Mouse (Mus musculus) heart, embryonic 10.5 days (tissue): ENCODE measurements around the gene Tnfsf9. TPM values are rescaled to one million over a fixed set of nuclear protein-coding genes. Genes with fewer than 3 reads are reported as not detected.
"Not testable (repeated sequence)": the region's sequence is repeated elsewhere in the genome, so short reads cannot be mapped to it uniquely, and the experiment has no call there.

ENCODE experiments used
- DNase-seq: peaks from one replicate; pipeline ENCODE4 v3.0.0-alpha.2; 2017; ENCODE audit warnings: low spot score
- H3K27ac ChIP-seq: fragments of 300-500 bp; sonication (generic); 2 replicates; pipeline ENCODE4 v1.5.1; 2016; ENCODE audit warnings: mild to moderate bottlenecking
- H3K27me3 ChIP-seq: fragments of 300-500 bp; sonication (generic); 2 replicates; pipeline ENCODE4 v1.6.1; 2016; ENCODE audit warnings: mild to moderate bottlenecking; ENCODE audit not compliant: poor library complexity, insufficient read depth, severe bottlenecking
- H3K36me3 ChIP-seq: fragments of 300-500 bp; sonication (generic); 2 replicates; pipeline ENCODE4 v1.6.1; 2016; ENCODE audit warnings: mild to moderate bottlenecking, moderate library complexity
- H3K4me1 ChIP-seq: fragments of 300-500 bp; sonication (generic); 2 replicates; pipeline ENCODE4 v1.6.1; 2016; ENCODE audit warnings: mild to moderate bottlenecking
- H3K4me3 ChIP-seq: fragments of 300-500 bp; sonication (generic); 2 replicates; pipeline ENCODE4 v1.5.1; 2016; ENCODE audit warnings: mild to moderate bottlenecking, moderate library complexity
- H3K9me3 ChIP-seq: fragments of 300-500 bp; sonication (generic); 2 replicates; pipeline ENCODE4 v1.6.1; 2016; ENCODE audit warnings: mild to moderate bottlenecking, moderate library complexity
- WGBS: fragments of 180-500 bp; shearing (Covaris S2); methylation state at CpG from one replicate; pipeline ENCODE4 v1.1.7; 2016; 5-methylcytosine and 5-hydroxymethylcytosine counted together
- polyA plus RNA-seq: library from polyadenylated mRNA; unstranded; fragments of >200 nt; fragmentation: Nextera tagmentation; extraction: Ambion mirVana; gene quantifications from 2 replicates; pipeline ENCODE4 v1.2.1, GENCODE M21; 2016

Tnfsf9 gene
- polyA plus RNA-seq, 1 experiment from 2014 or later: 7.0 TPM

- H3K27ac ChIP-seq: no peak overlapping the region
- H3K9me3 ChIP-seq: no peaks in the 10 kb centered on the region
- peaks cover 11% of the 10 kb centered on the region for H3K4me1 ChIP-seq
- no peaks in the 10 kb centered on the region for H3K36me3 ChIP-seq
- 81% methylated on average over 11 of the region's 11 CpGs for WGBS
- peaks cover 2% of the 10 kb centered on the region; the same call in 1 of the 2 replicates for H3K27me3 ChIP-seq
- no peak for DNase-seq
- H3K4me3 ChIP-seq: no peak overlapping the region
Measured at GRCm38 (mm10) chr17:57123192-57124118, 18.3 kb downstream of the Tnfsf9 start.

GRCm38 (mm10) chr17:57124792-57125191 lies 19.7 kb downstream of the Tnfsf9 start:
- H3K27me3 ChIP-seq: peaks cover 6% of the 10 kb centered on the region; the same call in 1 of the 2 replicates
- H3K36me3 ChIP-seq: no peaks in the 10 kb centered on the region
- WGBS: 91% methylated on average over 4 of the region's 4 CpGs
- no peaks in the 10 kb centered on the region for H3K9me3 ChIP-seq
- no peaks in the 10 kb centered on the region for H3K4me1 ChIP-seq
- DNase-seq: no peak
- no peak overlapping the region for H3K27ac ChIP-seq
- no peak overlapping the region for H3K4me3 ChIP-seq

DNA sequence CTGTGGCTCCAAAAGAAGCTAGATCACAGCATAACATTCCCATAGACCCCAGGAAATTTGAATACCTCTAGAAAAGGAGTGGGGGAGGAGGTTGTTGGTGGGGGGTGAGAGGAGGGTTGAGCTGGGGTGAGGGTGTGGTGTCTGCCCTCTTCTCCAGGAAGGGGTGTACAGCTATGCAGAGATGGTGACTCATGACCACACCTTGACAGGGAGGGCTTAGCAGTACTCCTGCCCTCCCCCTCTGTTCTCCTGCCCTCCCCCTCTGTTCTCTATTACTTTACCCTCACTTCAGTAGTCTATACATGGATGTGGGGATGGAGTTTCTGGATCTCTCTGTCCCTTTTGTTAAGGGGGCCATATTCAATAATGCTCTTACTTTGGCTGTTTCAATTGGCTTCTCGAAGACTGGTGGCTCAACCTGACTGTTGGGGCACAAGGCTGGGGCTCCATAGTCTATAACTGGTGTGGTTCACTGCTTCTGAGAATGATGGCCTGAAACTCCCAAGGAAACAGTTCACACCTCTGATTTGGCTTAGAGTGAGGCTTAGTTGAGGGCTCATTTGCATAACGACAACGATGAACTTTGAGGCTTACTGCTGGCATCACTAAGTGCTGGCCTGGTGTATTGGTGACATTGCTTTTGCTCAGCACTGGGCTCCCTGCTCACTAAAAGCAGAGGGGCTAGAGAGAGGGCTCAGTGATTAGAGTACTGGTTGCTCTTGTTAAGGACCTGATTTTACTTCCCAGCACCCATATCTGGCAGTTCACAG lies 20.9 kb downstream of the Tnfsf9 start:
- no peaks in the 10 kb centered on the region for H3K9me3 ChIP-seq
- no peaks in the 10 kb centered on the region for H3K36me3 ChIP-seq
- 49% methylated on average over 3 of the region's 3 CpGs for WGBS
- H3K4me3 ChIP-seq: no peak overlapping the region
- H3K27ac ChIP-seq: no peak overlapping the region
- no peak for DNase-seq
- H3K27me3 ChIP-seq: peaks cover 6% of the 10 kb centered on the region; the same call in 1 of the 2 replicates
- H3K4me1 ChIP-seq: no peaks in the 10 kb centered on the region

- DNase-seq: no peak
- H3K4me3 ChIP-seq: no peak overlapping the region
- H3K36me3 ChIP-seq: no peaks in the 10 kb centered on the region
- WGBS: 87% methylated on average over 1 of the region's 1 CpGs
- no peak overlapping the region for H3K27ac ChIP-seq
- no peaks in the 10 kb centered on the region for H3K4me1 ChIP-seq
- H3K27me3 ChIP-seq: peaks cover 12% of the 10 kb centered on the region
- no peaks in the 10 kb centered on the region for H3K9me3 ChIP-seq
Measured at GRCm38 (mm10) chr17:57131793-57132192, 26.7 kb downstream of the Tnfsf9 start.

GRCm38 (mm10) chr17:57134021-57134420 lies 28.9 kb downstream of the Tnfsf9 start:
- not testable (repeated sequence) for H3K27ac ChIP-seq, H3K9me3 ChIP-seq, H3K36me3 ChIP-seq, H3K4me3 ChIP-seq, H3K27me3 ChIP-seq, H3K4me1 ChIP-seq, DNase-seq
- 6% methylated on average over 3 of the region's 3 CpGs for WGBS

- no peak overlapping the region for H3K27ac ChIP-seq
- H3K36me3 ChIP-seq: no peaks in the 10 kb centered on the region
- no peak overlapping the region for H3K4me3 ChIP-seq
- H3K27me3 ChIP-seq: peaks cover 5% of the 10 kb centered on the region; the same call in 1 of the 2 replicates
- no peaks in the 10 kb centered on the region for H3K4me1 ChIP-seq
- H3K9me3 ChIP-seq: no peaks in the 10 kb centered on the region
- 69% methylated on average over 2 of the region's 2 CpGs for WGBS
- DNase-seq: no peak
Measured at GRCm38 (mm10) chr17:57134693-57135092, 29.6 kb downstream of the Tnfsf9 start.

GRCm38 (mm10) chr17:57135635-57136034 lies 30.5 kb downstream of the Tnfsf9 start:
- no peak overlapping the region for H3K4me3 ChIP-seq
- no peaks in the 10 kb centered on the region for H3K36me3 ChIP-seq
- DNase-seq: no peak
- H3K9me3 ChIP-seq: no peaks in the 10 kb centered on the region
- H3K27ac ChIP-seq: no peak overlapping the region
- WGBS: 69% methylated on average over 3 of the region's 3 CpGs
- H3K4me1 ChIP-seq: no peaks in the 10 kb centered on the region
- H3K27me3 ChIP-seq: peaks cover 5% of the 10 kb centered on the region; the same call in 1 of the 2 replicates

DNA sequence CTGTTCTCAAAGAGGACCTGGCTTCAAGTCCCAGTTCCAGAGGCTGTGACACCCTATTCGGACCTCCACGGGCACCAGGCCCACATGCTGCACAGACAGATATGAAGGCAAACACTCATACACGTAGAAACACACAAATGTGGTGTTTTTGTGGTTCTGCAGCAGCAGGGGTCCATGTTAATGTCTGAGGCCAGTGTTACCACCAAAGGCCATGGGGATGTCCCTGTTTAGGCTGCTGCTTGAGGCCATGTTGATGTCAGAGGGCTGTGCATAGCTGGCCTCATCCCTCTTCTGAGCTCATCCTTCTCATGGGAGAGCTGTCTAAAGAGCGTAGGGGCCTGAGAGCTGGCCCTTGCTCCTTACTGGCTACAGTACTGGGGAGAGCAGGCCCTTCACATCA lies 33.6 kb downstream of the Tnfsf9 start:
- Histone ChIP-seq H3K27ac (no peak overlapping the region), H3K4me3 (no peak overlapping the region), H3K9me3 (no peaks in the 10 kb centered on the region), H3K27me3 (peaks cover 11% of the 10 kb centered on the region; the same call in 1 of the 2 replicates), H3K36me3 (no peaks in the 10 kb centered on the region), H3K4me1 (no peaks in the 10 kb centered on the region)
- no peak for DNase-seq
- 78% methylated on average over 4 of the region's 4 CpGs for WGBS

- Histone ChIP-seq H3K9me3 (no peaks in the 10 kb centered on the region), H3K27me3 (peaks cover 13% of the 10 kb centered on the region), H3K27ac (no peak overlapping the region), H3K4me3 (no peak overlapping the region), H3K4me1 (no peaks in the 10 kb centered on the region), H3K36me3 (no peaks in the 10 kb centered on the region)
- WGBS: 86% methylated on average over 3 of the region's 3 CpGs
- DNase-seq: no peak
Measured at GRCm38 (mm10) chr17:57139708-57140107, 34.6 kb downstream of the Tnfsf9 start.

DNA sequence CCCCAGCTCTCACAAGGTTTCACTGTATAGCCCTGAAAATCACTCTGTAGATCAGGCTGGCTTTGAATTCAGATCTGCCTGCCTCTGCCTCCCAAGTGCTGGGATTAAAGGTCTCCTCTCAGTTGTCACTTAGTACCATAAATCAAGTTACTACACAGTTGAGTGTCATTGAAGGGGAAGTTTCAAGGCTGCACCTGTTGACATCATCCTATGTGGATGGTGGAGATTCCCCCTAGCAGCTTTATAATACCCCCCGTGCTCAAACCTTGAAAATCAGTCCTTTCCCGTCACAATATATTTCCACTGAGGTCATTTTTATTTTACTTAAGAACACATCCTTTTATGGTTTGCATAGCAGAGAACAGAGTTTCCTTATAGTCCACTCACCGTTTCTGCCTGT lies 38.6 kb downstream of the Tnfsf9 start:
- no peaks in the 10 kb centered on the region for H3K9me3 ChIP-seq
- H3K4me1 ChIP-seq: no peaks in the 10 kb centered on the region
- no peak overlapping the region for H3K4me3 ChIP-seq
- 78% methylated on average over 3 of the region's 3 CpGs for WGBS
- H3K27ac ChIP-seq: no peak overlapping the region
- no peaks in the 10 kb centered on the region for H3K36me3 ChIP-seq
- H3K27me3 ChIP-seq: peaks cover 52% of the 10 kb centered on the region
- no peak for DNase-seq

DNA sequence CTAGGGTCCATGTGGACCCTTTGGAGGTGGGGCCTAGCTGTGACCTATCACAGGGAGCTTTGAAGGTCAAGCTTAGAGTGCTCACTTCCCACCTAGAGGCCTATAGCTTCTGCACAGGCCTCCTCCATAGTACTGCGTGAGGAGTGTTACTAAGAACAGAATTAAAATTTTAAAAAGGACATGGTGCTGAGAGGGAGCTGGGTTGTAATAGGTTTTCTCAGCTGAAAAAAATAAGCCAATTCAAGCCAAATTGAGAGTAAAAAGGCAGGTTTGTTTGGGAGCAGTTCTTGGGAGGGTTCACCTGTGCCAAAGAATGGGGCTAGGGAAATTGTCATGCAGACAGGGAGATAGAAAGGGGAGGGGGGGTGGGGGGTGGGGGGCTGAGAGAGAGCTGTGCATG lies 40.0 kb downstream of the Tnfsf9 start:
- H3K27ac ChIP-seq: no peak overlapping the region
- no peaks in the 10 kb centered on the region for H3K36me3 ChIP-seq
- peaks cover 5% of the 10 kb centered on the region for H3K4me1 ChIP-seq
- no peaks in the 10 kb centered on the region for H3K9me3 ChIP-seq
- no peak overlapping the region for H3K4me3 ChIP-seq
- DNase-seq: no peak
- whole genome bisulfite sequencing: 70% methylated on average over 1 of the region's 1 CpGs
- peaks cover 66% of the 10 kb centered on the region for H3K27me3 ChIP-seq

DNA sequence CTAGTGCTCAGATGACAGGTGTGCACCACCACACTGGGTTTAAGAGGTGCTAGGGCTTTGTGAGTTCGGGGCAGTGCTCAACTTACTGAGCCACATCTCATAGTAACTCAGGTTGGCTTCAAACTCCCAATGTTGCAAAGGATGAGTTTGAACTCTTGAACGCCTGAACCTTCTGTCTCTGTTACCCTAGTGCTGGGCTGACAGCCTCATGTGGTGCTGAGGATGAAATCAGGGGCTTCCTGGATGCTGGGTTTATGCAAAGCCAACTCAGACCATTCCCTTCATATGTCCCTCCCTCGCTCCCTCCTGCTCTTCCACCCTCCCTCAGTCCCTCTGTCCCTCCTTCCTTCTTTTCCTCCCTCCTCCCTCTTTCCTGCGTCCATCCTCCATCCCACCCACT lies 43.2 kb downstream of the Tnfsf9 start:
- Histone ChIP-seq H3K9me3 (0 out of 2 replicates have a peak, but pooled peaks cover 3% of the 10 kb centered on the region), H3K4me3 (no peak overlapping the region; the same call in 1 of the 2 replicates), H3K4me1 (peaks cover 5% of the 10 kb centered on the region), H3K36me3 (no peaks in the 10 kb centered on the region), H3K27ac (no peak overlapping the region), H3K27me3 (peaks cover 74% of the 10 kb centered on the region)
- DNase-seq: no peak
- 60% methylated on average over 4 of the region's 4 CpGs for WGBS
